Mouse (Mus musculus) CD4-positive, CD25-positive, alpha-beta regulatory T cell, adult 2 months (primary cell): ENCODE measurements at regions not wholly inside any gene's neighbourhood (a gene's known extent, or its start where the extent isn't known, plus 50 kb on each side); places are given as distances from the start of the nearest gene placed in this dataset.
"Not testable (repeated sequence)": the region's sequence is repeated elsewhere in the genome, so short reads cannot be mapped to it uniquely, and the experiment has no call there.

Experiments used
- DNase-seq: peaks from one replicate; pipeline ENCODE4 v3.0.0-alpha.2; 2012; ENCODE audit warnings: low read depth, low spot score

DNA sequence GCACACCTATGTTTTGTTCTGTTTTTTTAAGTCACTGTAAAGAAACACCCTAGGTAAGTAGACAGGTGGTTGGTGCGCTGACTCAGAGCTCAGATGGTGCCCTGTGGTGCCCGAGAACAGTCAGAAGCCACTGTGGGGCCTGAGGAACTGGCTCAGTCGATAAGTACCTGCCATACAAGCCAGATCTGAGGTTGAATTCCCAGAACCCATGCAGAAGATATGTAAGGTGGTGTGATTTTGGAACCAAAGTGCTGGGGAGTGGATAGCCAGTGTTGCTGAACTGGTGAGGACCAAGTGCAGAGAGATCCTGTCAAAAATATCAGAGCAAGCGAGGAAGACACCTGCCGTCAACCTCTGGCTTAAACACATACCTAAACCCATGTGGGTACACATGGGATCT, 65.4 kb downstream of the Chst1 start:
- DNase-seq: no peak

DNA sequence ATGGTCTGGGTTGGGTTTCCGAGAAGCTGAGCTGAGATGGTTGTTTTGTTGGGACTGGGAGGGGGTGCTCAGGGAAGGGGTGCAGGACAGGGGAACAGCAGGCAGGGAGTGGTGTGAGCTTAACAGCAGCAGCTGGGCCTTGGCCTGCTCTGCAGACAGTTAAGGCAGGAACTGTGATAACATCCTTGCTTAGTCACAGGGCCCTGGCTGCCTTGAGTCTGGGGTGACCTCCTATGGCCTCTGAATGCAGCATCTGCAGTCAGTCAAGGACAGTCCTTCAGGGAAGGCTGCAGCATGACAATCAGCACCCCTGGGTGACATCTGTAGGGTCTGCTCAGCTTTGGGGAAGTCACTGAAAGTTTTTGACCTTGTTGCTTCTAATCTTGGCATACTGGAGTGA, 67.7 kb downstream of the Chst1 start:
- DNase-seq: no peak

DNA sequence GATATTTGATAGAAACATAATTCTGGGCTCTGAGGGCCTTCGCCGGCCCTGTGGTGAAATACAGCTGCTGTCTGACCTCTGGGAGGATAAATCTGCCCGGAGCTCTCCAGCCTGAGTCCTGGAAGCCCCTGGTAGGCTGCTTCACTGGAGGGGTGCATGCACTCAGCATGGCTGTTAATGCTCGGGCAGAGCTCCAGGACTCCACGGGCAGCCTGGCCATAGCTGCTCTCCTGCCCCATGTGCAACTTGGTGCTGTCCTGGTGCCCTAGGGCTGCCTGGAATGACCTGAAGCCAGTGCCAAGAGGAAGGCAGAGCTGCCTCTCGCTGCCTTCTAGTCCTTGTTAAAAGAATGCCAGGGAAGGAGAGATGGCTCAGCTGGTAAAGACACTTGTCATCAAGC, 68.2 kb downstream of the Chst1 start:
- no peak for DNase-seq

DNA sequence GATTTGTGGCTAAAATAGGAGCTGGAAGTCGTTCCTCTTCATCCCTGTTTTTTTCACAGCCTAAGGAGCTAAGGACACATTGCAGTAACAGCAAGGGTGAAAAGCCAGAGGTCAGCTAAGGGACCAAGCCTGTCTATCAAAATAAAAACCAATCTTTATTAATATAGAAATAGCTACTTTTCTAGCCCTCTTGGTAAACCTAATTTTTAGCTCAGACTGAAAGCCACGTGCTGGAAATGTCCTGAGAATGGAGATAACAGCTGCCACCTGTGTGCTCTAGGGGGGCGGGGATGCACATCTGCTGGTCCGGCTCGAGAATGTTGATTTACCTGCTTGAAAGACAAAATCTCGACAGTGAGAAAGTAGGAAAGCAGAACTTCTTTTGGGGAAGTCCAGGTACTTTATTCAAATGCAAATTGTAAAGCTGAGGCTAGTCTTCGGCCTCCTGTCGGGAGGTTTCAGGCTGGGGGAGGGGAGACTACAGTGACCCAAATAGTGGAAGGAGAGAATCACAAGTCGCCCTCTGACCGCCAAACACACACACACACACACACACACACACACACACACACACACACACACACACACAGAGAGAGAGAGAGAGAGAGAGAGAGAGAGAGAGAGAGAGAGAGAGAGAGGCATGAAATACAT, 70.0 kb downstream of the Chst1 start:
- DNase-seq: not testable (repeated sequence)

DNA sequence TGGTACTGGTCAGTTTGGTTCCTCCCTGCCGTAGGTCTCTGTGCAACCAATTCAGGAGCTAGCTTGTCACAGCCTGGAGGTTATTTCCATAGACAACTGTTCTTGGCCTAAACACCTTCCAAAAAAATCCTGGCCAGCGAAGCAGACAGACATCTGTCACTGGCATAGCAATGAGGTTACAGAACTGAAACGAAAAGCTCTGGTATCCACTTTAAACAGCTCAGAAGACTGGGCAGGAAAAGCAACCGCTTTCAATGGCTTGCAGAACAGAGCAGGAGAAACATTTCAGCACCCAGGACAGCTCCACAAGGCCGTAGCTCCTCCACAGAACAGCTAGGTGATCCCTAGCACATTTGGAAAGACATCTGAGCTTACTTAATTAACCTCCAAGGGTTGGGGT, 72.1 kb downstream of the Chst1 start:
- peak; percentile 18 for DNase-seq

DNA sequence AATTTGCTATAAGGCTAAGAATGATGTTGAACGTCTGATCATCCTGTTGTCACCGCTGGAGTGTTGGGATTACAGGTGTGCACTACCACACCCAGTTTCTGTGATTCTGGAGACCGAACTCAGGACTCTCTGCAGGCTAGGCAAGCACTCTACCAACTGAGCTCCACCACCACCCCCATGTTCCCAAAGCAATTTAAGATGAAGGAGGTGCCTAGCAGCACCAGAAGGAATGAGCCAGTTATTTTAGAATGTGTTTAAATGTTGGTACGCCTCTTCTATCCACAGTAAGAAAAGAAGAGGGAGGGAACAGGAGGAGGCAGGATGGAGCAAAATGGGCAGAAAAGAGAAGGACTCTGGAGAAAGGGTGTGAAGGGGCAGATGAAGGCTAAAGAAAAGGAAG, 72.6 kb downstream of the Chst1 start:
- DNase-seq: no peak

DNA sequence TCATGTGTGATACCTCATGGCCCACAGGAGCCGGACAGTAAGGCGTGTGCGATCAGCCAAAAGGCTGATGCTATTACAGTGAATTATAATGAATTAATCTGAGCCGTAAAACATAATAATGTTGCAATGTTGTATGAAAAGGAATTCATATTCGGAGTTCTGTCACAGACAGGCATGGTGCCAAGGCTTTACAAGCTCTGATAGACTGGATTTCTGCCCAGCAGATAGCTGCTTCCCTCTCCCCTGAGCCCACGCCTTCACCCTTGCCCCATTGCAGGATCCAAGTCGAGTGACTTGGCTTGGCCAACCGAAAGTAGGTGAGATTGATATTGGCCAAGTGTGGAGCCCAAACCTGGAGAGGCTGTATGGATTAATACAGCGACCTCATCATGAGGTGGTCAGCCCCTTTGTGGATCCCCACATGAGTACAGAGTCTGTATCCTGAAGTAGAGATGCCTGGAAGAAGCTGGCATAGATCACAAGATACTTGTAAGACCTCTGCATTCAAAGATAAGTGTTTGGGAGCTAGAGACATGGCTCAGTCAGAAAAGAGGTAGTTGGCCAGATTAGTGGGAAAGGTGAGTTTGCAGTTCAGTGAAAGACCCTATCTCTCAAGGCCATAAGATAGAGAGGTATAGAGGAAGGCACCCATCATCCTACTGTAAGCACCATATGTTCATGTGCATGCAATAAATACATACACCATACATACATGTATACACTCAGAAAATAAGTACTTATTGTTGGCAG, 73.7 kb downstream of the Chst1 start:
- no peak for DNase-seq

DNA sequence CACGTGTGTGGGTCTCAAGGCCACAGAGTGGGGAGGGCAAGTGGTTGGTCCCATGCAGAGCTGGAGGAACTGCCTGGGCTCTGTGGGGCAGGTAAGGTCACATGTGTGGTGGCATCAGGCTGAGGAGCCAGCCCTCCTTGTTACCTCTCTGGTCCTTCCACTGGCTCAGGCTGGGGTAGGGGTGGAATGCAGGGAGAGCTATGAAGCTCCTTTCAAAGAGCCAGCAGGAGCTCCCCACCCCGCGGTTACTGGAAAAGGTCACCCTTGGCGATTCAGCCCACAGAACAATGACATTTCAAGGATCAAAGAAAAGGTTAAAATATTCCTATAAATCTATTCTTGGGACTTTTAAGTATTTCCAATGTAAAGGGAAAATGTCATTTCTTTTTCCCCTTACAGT, 74.4 kb downstream of the Chst1 start:
- no peak for DNase-seq

DNA sequence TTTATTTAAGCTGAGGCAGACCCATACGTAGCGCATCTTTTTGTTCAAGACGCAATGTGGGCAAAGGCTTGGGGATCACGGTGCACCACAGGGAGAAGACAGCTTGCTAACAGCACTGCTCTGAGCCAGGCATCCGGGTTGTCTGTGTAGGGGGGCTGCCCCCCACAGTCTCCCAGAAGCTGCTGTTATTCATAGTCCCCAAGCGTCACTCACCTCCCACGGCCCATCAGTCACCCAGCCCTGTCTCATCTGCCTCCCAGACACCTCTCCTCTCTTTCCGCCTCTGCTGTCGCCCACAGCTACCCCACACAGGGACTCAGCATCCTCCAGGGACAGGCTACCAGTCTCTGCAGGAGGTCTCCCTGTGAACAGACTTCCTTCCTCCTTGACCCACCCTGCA, 75.7 kb downstream of the Chst1 start:
- DNase-seq: no peak

DNA sequence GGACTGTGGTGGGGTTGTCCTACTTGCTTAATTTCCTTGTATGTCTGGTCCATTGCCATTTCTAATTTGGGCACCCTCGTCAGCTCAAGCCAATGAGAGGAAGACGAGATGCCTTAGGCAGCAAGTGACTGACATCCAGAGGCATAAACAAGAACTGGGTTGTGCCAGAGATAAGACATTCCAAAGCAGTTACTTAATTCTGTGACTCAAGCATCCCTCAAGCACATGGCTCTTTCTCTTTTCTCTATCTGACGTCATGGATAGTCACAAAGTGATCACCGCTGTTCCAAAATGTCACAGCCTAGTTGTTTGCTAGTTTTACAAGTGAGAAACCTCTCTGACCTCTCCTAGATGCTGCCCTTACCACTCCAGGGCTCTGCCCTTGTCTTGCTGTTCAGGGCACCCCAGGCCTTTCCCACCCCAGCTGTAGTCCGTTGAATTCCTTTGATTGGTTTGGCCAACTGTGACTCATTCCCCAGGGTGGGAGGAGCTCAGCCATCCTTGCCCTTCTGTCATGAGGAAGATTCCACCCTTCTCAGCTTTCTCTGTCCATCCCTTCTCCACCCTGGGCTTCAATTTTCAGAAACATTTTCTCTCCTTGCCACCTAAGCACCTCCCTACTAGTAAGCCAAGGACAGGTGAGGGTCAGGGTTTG, 78.9 kb downstream of the Chst1 start:
- no peak for DNase-seq

DNA sequence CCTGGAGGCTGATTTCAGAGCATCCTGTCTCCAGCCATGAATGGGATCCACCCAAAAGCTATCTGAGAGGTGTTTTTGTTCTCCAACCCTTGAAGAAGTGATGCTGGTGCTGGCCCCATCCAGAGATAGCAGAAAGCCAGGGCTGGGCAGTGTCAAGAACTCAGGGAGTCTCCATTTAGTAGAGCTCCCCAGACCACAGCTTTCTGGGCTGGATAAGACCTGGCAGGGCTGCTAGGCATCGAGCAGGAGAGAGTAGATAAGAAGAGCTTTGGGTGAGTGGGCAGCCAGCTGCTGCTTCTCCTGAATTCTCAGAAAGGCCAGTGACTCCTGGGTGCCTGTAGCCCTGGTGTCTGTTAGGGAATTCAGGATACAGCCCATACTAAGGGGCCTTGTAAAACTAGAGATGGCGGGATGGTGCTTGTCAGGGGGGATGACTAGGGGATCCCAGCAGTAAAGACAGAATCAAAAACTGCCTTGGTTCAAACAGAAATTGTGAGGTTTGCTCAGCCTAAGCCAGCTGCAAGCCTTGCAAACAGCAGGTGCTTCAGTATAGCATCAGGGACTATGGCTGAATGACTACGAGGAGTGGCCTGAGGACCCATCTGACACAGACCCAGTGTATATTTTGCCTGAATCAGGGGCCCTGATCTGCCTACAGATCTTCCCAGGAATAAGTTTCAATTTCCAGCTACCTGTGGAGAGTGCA, 79.6 kb downstream of the Chst1 start:
- DNase-seq: no peak

DNA sequence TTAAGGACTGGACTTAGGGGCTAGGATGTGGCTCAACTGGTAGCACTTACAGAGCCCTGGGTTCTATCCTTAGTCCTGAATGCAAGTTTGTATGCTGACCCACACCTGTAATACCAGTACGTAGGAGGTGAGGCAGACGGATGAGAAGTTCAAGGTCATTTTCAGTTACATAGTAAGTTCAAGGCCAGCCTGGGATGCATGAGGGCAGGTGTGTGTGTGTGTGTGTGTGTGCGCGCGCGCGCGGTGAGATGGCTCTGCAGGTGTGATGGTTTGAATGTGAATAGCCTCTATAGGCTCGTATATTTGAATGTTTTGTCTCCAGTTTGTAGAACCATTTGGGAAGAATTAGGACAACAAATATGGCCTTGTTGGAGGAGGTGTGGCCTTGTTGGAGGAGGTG, 82.7 kb downstream of the Chst1 start:
- no peak for DNase-seq

DNA sequence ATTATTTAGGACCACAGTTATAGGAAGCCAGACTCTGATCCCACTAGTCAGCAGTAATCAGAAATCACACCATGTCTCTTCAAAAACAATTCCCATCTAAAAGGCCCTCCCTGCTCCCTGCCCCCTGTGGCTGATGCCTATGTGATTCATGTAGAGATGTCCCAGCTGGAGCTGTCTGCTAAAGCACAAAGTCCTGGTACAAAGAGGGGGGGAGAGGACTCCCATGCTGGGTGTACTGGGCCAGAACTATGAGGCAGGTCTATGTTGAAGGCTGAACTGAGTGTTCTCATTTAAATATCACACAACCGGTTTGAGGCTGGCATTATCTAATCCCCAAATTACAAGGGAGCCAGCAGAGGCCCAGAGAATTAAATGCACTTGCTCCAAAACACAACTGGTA, 88.2 kb downstream of the Chst1 start:
- no peak for DNase-seq

DNA sequence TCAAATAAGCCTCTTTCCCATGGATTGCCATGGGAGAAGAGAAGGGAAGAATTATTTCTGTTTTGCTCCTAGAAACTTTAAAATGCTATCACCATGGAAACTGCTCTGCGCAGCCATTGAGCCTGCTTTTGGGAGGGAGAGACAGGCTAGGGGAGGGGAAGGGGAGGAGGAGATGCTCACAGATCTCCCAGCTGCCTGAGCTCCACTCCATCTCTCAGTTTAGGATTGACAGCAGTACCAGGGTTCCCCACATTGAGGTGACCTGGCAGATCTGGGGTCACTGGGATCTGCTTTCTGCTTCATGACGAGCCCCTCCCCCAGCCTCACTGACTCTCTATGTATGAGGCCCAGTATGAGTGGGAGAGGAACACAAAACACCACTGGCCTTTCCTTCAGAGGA, 89.7 kb downstream of the Chst1 start:
- no peak for DNase-seq

DNA sequence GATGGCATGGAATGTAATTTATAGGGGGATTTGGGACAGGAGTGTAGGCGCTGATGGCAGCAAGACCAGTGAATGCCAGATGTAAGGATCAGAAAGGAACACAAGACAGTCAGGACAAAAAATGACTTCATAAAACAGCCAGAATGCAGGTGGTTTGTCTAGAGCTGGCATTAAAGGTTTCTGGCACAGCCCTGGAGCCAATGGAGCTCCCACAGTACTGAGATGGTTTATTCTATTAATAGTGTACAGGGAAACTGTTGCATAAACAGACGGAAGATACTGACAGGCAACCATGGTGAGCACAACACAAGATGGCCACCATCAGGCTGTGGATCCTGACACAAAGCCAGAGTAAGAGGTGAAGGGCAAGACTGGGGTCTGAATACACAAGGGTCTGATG, 90.8 kb downstream of the Chst1 start:
- no peak for DNase-seq

DNA sequence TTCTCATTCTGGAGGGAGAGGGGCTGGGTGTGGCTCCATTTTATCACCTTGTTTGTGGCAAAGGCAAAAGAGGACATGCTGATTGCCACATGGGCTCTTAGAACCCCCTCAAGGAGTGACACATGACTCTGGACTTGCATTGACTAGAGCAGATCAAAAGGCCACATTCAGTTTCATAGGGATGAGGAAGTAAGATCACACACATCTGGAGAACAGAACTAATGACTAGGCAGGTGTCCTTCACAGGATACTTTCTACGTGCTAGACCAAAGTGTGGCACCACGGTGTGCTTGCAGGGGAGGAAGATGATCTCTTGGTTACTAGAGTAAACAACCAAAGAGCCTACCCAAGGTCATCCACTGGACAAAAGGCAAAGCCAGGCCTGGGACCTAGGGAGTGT, 91.9 kb downstream of the Chst1 start:
- DNase-seq: no peak

DNA sequence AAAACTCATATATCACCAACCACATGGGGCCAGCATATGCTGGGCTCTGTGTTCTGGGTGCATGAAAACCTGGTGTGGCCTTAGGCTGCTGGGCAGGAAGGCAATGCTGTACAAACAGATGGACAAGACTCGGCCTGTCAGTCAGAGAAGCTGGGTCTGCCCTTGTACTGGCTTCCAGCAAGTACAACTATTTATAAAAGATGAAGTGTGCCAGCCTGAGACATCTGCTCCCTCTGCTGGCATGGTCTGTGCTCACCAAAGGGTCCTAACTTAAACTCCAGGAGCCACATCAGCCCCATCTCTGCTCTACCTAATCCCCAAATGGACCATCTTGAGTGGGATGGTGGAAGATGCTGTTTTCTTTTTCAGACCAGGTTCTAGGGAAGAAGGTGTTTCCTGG, 93.1 kb downstream of the Chst1 start:
- no peak for DNase-seq

DNA sequence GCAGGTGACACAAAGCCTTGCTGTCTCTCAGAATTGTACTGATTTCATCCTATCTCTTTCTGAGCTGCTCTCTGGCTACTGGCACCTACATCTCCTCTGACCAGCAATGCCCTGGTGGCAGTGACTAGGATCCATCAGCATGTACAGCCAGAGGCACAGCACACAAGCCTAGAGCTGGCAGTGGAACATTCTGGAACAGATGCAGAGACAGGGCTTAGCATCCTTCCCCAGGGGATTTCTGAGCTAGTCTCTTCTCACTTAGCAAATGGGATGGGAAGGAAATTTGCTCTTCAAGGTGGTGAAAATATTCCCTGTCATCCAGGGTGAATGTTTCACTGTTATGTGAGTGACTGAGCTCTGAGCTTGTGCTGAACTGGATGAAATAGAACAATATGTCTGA, 93.5 kb downstream of the Chst1 start:
- no peak for DNase-seq

DNA sequence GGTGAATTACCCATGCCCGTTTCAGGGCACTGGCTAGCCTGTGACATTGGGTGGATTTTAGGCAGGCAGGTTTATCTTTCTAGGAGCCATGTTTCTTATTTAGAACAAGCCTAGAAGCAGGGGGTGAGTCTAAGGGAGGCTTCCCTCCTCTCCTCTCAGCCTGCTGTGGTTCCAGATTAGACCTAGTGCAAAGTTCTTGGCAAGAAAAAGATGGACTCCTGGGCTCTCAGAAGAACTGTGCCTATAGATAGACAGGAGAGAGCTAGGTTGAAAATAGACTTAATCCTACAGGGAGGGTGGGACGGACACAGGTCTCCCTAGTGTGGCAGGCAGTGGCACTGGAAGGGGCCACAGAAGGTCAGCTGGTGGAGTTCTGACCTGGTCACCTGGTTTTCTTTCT, 95.3 kb downstream of the Chst1 start:
- DNase-seq: no peak

DNA sequence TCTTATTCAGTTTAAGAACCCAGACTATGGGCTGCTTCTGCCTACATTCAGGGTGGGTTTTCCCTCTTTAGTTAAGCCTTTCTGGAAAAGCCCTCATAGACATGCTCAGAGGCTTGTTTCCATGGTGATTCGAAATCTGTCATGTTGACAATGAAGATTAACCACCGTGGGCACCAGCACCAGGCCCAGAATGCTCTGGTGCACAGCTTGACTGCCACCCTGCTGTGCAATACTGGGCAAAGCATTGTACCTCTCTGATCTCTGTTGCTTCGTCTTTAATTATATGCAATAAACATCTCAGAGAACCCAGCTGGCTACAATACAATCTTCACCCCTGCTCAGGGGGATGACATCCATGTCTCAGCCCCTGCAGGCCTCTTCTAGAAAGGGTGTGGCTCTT, 96.4 kb downstream of the Chst1 start:
- DNase-seq: no peak

DNA sequence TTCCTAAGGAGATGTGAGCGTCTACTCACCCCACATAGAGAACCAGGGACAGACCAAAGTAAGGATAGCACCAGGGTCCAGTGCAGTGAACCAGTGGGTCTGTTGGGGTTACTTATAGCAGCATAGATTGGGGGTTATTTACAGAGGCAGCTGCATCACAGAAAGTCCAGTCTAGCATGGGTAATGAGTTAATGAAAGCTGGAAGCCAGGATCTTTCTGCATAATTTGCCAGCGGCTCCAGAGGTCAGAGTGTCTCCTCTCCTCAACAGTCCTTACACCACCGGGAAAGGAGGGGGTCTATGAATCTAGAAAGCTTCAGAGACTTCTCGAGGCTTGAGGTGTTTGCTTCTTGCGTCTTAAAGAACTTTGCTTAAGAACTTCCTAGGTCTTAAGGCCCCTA, 98.2 kb downstream of the Chst1 start:
- no peak for DNase-seq

DNA sequence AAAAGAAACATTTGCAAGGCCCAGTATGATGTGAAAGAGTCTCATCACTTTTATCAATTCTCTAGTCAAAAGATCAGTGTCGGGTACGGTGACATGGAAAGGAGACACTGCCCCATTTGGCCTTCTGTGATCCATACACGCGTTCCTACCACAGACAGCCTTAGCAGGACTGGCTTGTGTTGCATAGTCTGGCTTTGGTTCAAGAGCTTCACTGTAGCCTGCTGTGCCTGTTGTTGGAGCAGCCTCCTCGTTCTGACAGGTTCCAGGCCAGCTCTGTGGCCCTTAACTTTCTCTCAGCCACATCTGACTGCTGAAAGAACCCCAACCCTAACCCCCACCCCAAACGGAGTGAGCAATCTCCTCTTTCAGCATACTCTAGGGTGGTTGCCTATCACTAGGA, 99.9 kb downstream of the Chst1 start:
- no peak for DNase-seq

DNA sequence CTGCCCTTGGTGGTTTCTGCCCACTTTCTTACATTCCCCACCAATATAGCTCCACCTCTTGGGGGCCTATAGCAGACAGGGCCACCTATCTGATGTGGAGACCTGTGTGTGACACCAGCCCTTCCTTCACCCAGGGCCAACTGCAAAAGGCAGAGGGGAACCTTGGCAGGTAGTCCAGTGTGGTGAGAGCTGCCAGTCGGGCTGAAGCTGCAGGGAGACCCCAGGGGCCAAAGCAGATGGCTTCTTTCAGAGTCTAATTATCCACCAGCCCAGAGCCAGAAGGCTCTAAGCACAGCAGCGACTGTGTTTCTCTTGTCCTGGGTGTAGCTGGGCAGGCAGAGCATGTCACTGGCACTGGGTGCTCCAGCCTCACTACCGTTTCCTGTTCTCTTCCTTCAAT, 104.5 kb downstream of the Chst1 start:
- DNase-seq: no peak
